Mouse (Mus musculus): ENCODE measurements around the gene Tprkb. TPM values are rescaled to one million over a fixed set of nuclear protein-coding genes. Genes with fewer than 3 reads are reported as not detected.
"Not testable (repeated sequence)": the region's sequence is repeated elsewhere in the genome, so short reads cannot be mapped to it uniquely, and the experiment has no call there.

The Tprkb gene
- total RNA-seq, 4 experiments from 2014 or later: 12.3 to 14.6 (median 13.8) TPM

DNA sequence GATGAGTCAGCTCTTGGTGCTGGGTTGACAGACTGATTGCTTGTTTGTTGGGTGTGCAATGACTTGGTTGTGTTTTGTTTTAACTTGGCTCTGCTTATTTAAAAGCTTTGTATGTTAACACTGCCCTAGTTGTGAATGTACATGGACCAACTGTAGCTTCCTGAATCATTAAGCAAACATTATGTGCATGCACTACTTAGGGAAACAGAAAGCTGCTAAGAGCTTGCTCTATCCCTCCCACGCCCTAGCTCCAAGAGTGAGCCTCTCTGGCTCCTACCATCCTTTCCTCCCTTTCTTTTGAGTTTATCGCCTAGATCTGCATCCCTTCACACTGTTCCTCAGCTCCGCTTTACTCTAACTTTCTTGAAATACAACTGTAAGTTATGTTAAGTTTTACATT, 61.7 kb downstream of the Tprkb start:
- no peak for DNase-seq (ENCODE audit: low spot score)

DNA sequence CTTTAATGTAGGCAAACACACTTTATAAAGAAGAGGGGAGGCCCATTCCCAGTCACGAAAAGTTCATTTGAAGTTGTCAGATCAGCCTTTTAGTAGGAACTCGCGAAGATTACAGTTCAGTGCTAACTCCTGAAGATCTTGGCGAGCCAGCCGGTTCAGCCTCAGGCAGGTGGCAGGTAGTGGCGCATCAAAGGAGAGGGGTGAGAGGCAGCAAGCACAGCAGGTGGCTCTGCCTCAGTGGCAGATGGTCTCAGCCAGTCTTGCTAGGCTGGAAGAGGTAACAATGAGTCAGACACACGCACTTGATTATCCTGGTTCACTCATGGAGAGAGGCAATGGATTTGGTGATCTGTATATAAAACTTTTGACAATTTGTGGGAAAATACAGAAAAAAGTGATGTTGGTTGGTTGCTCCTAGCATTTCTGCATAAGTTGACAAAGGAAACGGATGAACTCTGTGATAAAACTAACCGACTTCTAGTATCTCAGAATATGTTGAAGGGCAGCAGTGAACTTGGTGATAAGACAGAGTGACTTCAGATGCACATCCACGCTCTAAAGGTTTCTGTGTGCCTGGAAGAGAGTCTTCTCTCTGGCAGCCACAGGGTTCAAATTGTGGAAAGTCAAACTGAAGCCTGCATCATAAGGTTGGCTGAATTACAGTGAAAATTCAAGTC, 63.4 kb downstream of the Tprkb start:
- no peak for DNase-seq (ENCODE audit: low spot score)

DNA sequence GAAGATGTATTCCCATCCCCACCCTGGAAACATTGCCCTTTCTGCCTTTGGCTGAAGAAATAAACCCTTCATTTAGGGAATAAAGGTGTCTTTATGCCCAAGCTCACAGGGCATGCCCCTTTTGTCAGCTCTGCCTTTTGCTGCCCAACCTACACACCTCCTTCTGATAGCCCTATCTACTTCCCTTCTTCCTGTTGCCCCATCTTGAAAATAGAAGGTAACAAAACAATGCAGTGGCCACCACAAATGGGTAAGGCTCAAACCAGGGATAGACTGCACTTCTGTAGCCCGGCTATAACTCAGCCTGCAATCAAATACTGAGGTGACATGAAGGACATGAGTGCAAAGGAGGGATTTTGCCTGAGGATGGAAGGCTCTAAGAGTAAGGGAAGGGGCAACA, 64.1 kb downstream of the Tprkb start:
- DNase-seq (ENCODE audit: low spot score): no peak

DNA sequence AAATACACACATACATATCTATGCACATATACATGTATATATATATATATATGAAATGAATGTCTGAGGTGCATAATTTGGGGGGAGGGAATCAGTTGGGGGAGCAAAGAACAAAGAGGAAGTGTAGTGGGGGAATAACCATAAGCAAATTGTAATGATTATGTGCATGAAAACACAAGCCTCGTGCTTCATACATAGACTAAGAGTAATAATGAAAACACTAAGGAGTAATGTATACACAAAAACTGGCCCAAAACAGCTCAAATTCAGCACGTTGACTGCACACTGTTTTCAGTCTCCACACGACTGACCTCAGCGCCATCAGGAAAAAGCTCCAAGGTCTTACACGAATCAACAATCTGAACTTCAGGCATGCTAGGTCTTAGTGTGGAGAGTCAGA, 64.6 kb downstream of the Tprkb start:
- DNase-seq (ENCODE audit: low spot score): no peak

DNA sequence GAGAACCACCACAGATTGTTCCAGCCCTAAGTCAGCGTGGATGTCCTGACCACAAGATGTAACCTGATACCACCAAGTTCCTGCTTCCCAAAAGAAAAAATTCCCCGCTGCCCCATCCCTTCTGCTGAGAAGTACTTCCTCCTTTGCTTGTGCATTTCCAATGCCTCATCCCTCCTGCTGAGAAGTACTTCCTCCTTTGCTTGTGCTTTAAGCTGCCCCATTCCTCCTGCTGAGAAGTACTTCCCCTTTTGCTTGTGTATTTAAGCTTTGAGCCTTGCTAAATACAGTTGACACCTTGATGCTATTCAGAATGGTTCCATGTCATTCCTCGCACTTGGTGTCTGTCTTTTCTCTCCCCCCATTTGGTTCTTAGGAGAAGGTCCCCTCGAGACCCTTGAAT, 67.1 kb downstream of the Tprkb start:
- DNase-seq (ENCODE audit: low spot score): not testable (repeated sequence)

Other genes with a start within 250 kb of the Tprkb start
- under 1 TPM in 2 of 4 experiments, not detected in 2; 0.30 to 0.72 TPM for gene Nat8f7, start 198.7 kb upstream of the Tprkb start, total RNA-seq (2022)
- gene Nat8f3, start 146.1 kb upstream of the Tprkb start, total RNA-seq (2022): under 1 TPM; 0.41 to 0.66 (median 0.46) TPM
- under 1 TPM in 1 of 4 experiments, not detected in 3; 0.63 TPM for gene Nat8f6, start 90.9 kb upstream of the Tprkb start, total RNA-seq (2022)
- gene Nat8f5, start 90.9 kb upstream of the Tprkb start, total RNA-seq (2022): not detected
- gene Nat8, start 79.8 kb upstream of the Tprkb start, total RNA-seq (2022): not detected
- under 1 TPM in 2 of 4 experiments, not detected in 2; 0.06 to 0.09 TPM for gene Nat8f2, start 42.7 kb upstream of the Tprkb start, total RNA-seq (2022)
- gene Nat8f4, start 7.0 kb upstream of the Tprkb start, total RNA-seq (2022): 1 to 10 TPM in 2 of 4 experiments, under 1 TPM in 2; 0.80 to 1.6 (median 1.1) TPM
- 1 to 10 TPM; 1.8 to 4.6 (median 3.2) TPM for gene Nat8f1, start 3.8 kb downstream of the Tprkb start, total RNA-seq (2022)
- 10 to 100 TPM; 33.4 to 41.0 (median 37.0) TPM for gene Dusp11, start 49.8 kb downstream of the Tprkb start, total RNA-seq (2022)
- not detected for gene Figla, start 104.3 kb downstream of the Tprkb start, total RNA-seq (2022)
- gene Add2, start 116.8 kb downstream of the Tprkb start, total RNA-seq (2022): under 1 TPM; 0.12 to 0.38 (median 0.20) TPM